Mouse (Mus musculus): Measurements from ENCODE around the gene Ren1.

Ren1 gene

GRCm38 (mm10) chr1:133377547-133377946 is 27.2 kb downstream of the Ren1 start:
- no peak for DNase-seq (ENCODE audit: low spot score)

- DNase-seq (ENCODE audit: low spot score), result no peak
Measured at GRCm38 (mm10) chr1:133379254-133379985, 29.1 kb downstream of the Ren1 start.

- no peak for DNase-seq (ENCODE audit: low spot score)
Measured at GRCm38 (mm10) chr1:133379986-133380320, 29.6 kb downstream of the Ren1 start.

GRCm38 (mm10) chr1:133380347-133381065 is 30.2 kb downstream of the Ren1 start:
- peak; percentile 22 for DNase-seq (ENCODE audit: low spot score)

GRCm38 (mm10) chr1:133382008-133382407 is 31.7 kb downstream of the Ren1 start:
- peak; percentile 19 for DNase-seq (ENCODE audit: low spot score)

- no peak for DNase-seq (ENCODE audit: low spot score)
Measured at GRCm38 (mm10) chr1:133382552-133383155, 32.3 kb downstream of the Ren1 start.

- no peak for DNase-seq (ENCODE audit: low spot score)
Measured at GRCm38 (mm10) chr1:133383157-133383783, 33.0 kb downstream of the Ren1 start.

GRCm38 (mm10) chr1:133385506-133385905 is 35.2 kb downstream of the Ren1 start:
- peak; percentile 74 for DNase-seq (ENCODE audit: low spot score)

GRCm38 (mm10) chr1:133386209-133386608 is 35.9 kb downstream of the Ren1 start:
- no peak for DNase-seq (ENCODE audit: low spot score)

GRCm38 (mm10) chr1:133387539-133388268 is 37.4 kb downstream of the Ren1 start:
- DNase-seq (ENCODE audit: low spot score), result no peak

GRCm38 (mm10) chr1:133394702-133395101 is 44.4 kb downstream of the Ren1 start:
- no peak for DNase-seq (ENCODE audit: low spot score)

- DNase-seq (ENCODE audit: low spot score), result no peak
Measured at GRCm38 (mm10) chr1:133396693-133397092, 46.4 kb downstream of the Ren1 start.

- DNase-seq (ENCODE audit: low spot score), result no peak
Measured at GRCm38 (mm10) chr1:133397094-133397482, 46.8 kb downstream of the Ren1 start.

GRCm38 (mm10) chr1:133397483-133398237 is 47.4 kb downstream of the Ren1 start:
- DNase-seq (ENCODE audit: low spot score), result no peak

- no peak for DNase-seq (ENCODE audit: low spot score)
Measured at GRCm38 (mm10) chr1:133400014-133400725, 49.9 kb downstream of the Ren1 start.

- DNase-seq (ENCODE audit: low spot score), result no peak
Measured at GRCm38 (mm10) chr1:133404005-133404404, 53.7 kb downstream of the Ren1 start.

- no peak for DNase-seq (ENCODE audit: low spot score)
Measured at GRCm38 (mm10) chr1:133406614-133407013, 56.3 kb downstream of the Ren1 start.

GRCm38 (mm10) chr1:133407436-133407835 is 57.1 kb downstream of the Ren1 start:
- DNase-seq (ENCODE audit: low spot score), result no peak

GRCm38 (mm10) chr1:133408321-133408720 is 58.0 kb downstream of the Ren1 start:
- no peak for DNase-seq (ENCODE audit: low spot score)

- DNase-seq (ENCODE audit: low spot score), result no peak
Measured at GRCm38 (mm10) chr1:133408880-133409516, 58.7 kb downstream of the Ren1 start.
